Mouse (Mus musculus) monocyte, adult 2 months (primary cell): ENCODE data around the gene Minpp1.

Source experiments
- DNase-seq, 2 experiments: peaks; one replicate each; pipeline ENCODE4 v3.0.0; 2022; ENCODE audit warnings: low spot score in 2 of 2, low read depth in 1 of 2

Gene Minpp1

DNA sequence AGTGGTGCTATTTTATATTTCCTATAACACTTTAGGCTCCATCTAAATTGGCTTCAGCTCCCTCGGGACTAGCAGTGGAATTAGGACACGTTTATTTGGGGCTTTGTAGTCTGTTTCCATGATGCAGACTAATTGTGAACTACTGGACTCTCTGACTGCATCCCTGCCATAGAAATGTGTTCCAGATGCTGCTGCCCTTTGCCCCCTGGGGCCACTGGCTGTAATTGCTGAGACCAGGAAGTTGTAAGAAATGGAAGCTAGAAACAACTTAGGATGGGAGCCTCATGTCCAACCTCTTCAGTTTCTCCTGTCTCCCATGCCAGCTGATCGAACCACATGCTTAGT, 38.9 kb downstream of the Minpp1 start:
- no peak for DNase-seq

DNA sequence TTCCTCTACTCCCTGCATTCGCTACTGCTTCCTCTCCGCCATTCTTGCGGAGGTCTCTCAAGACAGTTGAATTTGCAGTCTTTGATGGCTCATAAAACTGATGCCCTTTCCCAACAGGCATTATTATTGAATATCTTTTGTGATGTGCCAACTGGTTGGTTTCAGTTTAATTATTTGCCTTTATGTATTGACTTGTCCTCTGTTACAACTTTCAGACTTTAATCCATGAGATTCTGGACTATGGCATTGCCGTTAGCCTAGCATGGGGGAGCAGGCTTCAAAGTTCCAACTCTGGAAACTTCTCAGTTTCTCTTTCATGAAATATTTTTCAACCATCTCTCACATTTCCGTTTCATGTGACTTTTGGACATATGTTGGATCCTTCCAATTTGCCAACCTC, 41.6 kb downstream of the Minpp1 start:
- no peak for DNase-seq

DNA sequence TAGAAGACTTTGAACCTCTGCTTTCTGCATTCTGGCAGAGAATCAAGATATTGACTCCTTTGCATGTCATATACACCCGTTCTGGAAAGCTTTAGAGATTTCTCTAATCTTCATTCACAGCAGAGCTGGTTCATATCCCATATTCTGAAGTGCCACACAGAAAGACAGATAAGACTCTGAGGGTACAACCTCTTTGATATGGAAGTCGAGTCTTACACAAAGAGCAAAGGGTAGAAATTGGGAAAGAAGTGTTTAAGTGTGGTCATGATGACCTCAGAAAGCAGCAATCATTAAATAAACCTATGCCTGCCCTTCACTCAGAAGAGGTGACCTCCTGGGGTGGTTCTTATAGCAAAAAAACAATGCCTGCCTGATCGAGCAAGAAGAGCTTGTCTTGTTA, 43.2 kb downstream of the Minpp1 start:
- no peak for DNase-seq

DNA sequence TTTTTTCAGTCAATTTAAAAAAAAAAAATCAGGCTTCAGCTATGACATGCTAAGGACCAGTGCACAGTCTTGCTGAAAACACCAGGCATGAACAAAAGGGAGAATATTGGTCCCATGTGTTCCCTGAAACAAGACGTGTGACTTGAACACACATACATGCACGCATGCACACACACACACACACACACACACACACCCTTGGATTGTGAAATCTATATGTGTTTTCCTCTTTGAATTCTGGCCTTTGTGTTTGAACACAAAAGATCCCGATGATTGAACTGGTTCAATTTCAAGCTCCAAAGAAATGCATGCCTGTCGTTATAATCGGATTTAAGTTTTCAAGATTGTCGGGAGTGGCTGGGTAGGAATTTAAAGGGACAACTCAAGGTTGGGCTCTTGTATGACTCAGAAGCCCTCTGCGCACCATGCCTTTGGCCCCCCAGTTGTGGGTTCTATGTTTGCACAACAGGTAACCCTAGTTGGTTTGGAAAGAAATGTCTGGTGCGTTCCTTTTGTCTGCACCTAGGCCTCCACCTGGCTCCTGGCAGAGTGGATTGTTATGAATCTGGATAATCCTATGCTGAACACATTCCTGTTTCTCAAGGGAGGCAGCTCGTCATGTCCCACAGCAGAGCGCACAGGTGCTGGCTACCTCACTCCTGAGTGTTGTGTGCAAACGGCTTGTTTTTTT, 43.8 kb downstream of the Minpp1 start:
- DNase-seq: no peak

DNA sequence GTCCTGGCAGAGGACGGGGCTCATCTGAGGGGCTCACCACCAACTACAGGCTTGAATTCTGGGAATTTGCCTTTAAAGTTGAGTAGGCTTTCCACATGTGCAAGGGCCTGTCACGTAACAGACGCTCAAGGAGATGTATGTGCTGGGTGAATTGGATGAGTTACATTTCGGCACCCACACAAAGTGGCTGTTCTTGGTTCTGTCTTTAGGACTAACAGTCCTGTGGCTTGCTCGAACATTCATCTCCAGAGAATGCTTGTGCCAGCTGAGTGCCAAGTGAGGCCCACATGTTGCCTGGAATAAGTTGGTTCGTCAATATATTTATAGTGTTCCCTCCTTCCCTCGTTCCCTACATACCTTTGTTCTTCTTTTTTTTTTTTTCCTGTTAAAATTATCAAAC, 44.7 kb downstream of the Minpp1 start:
- no peak for DNase-seq

DNA sequence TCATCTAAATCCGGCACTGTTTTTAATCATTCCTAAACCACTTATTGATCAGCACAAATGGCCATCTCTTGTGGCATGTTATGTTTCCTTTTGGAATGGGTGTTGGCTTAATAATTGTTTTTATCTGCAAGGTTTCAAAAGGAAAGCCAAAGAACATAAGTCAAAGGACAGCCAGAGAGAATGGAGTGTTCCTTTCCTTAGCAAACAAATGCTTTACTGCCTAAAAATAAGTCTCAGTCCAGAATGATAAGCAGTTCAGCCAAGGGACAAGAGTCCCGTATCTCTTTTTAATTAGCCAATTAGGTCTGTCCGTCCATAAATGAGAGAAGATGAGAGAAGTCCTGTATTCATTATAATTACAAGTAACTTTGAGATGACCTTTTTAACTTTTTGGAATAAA, 46.8 kb downstream of the Minpp1 start:
- DNase-seq: no peak

DNA sequence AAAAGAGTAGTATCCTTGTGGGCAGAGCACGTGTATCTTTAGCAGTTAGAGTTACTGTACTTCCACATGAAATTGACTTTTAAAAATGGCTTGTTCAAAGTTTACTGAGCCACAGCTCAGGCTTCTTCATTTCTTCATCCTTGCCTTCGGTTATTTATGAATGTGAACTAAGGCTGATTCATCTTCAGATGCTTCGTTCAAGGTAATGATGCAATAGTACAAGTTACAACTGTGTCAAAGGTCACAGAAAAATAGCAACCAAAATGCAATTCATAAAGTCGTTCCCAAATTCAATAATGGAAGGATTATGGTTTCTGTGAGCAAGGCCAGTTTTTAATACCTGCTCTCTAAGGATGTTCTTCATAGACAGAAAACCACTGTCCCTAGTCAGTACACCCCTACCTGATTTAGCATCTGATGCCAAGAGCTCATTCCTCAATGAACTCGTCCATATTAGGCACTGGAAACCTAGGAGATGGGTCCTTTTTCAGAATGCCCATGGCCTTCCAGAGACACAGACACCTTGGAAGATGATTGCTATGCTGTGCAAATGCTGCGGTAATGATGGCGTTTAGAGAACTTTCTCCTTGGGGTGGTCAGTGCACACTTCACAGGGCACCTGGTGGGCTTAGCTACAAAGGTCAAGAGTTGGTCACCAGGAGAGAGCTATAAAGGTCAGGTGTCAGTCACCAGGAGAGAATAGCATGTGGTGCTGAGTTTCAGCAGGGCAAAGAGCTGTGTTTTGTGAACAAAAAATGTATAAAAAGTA, 47.4 kb downstream of the Minpp1 start:
- DNase-seq: no peak

DNA sequence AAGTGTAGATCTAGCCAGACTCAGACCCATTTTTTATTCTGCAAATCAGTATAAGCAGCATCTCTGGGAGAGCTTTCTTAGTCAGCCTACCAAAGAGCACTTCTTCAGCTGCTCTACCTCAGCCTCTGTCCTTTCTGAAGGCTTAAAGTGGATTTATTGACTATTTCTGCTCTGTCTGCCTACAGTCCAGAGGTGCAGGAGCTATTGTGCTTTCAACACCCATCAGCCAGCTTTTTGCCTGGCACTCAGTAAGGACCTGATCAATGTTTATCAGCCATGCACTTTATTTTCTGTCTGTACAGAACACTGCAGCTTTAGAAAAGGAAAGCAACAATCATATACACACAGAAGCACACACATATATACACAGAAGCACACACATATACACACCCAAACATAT, 49.3 kb downstream of the Minpp1 start:
- no peak for DNase-seq

DNA sequence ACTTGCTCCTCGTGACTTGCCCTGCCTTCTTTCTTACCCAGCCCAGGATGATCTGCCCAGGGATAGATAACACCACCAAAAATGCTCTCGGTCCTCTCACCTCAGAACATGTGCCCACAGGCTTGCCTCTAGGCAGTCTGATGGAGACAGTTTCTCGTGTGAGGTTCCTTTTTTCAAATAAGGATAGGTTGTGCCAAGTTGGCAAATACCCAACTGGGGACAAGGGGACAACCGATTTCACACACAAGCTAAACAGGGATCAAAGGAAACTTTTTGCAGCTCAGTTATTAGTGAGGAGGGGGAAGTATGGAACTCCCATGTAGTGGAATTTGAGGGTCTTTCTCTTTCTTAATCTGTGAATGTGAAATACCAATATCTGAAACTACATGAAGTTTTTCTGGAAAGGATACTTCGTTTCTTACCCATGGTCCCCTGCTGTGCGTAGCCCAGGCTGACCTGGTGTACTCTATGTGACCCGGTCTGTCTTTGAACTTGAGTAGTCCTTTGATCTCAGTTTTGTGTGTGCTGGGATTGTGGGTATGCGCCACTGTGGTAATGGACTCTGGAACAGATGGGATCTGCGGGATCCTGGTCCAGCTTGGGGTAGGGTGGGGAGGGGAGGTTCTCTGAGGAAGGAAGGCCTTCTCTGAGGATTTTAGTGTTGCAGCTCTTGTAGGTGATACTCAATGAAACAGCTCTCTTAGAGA, 57.4 kb downstream of the Minpp1 start:
- no peak for DNase-seq

DNA sequence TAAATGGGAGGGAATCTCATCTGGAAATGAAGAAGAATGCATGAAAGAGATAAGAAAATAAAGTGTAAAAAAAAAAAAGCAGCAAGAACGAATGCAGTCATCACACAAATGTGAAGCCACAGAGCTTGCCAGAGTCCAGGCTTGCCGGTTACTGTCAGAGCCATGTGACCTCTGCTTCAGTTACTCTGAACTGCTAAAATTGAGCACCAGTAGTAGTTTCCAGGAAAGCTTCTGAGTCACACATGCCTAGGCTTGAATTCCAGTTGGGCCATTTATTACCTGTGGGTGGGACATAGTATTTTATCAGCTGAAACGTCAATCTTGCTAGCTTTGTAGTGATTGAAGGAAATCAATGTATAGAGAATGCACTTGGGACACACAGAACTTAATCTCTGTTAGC, 61.8 kb downstream of the Minpp1 start:
- DNase-seq: no peak

DNA sequence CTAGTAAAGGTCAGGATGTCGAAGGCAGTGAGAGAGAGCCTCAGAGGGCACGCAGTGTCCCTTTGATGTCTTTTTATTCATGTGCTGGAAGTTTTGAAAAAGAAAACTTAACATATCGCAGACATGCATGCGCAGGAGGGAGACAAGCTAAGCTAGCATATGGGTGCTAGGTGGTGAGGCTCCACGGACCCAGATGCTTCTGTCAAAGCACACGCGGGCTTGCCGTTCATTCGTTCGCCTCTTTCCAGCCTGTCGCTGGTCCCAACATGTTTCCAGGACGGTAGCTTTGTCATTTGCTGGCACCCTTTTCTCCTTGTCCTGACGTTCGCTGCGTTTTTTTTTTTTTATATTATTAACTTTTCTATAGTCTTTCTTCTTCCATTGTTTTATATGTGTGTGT, 62.6 kb downstream of the Minpp1 start:
- DNase-seq: no peak

DNA sequence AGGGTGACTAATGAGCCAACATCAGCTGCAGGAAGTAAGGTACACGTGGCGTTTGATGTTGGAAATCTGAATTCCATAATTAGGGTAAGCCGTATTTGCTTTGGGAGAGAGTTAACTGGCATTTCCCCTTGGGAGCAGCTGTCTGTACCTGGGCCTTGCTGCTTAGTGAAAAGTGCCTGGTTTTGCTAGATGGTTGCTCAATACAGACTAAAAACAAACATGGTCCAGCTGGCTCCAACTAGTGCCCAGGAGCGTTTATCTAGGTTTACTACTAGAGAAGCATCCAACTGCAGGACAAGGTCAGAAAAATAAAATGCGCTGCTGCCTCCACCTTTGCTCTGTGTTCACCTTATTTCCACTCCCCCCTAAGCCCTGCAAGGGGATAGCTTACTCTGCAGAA, 64.9 kb downstream of the Minpp1 start:
- DNase-seq: no peak

DNA sequence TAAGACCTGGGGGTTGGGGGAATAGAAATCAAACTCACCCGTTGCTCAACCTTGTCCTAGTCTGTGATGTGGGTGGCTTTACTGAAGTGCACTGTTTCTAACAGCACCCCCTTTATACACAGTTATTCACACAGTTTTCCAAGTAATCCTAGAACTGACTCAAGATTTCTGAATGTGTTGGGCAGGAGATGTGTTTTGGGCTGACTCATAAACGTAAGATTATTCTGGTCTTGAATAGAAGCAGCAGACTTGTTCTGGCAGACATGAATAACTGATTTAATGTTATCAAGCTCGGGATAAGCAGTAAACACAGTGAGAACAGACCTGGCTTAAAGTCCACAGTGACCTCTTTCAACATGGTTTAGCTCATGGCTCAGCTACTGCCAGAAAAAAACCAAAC, 65.9 kb downstream of the Minpp1 start:
- no peak for DNase-seq

DNA sequence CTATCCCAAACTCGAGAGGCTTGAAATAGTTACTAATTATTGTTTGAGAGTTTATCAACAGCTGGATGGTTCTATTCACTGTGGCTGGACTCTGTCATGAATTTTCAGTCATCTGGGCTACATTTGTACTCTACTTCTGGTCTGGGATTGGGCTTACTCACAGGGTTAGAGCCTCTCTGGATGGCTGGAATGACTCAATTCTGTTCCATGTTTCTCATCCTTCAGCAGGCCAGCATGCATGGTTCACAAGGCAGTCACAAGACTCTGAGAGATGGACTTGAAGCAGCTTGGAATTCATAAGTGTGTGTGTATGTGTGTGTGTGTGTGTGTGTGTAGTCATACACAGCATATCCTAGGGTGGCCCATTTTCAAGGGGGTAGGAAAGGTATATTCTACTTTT, 66.5 kb downstream of the Minpp1 start:
- no peak for DNase-seq

DNA sequence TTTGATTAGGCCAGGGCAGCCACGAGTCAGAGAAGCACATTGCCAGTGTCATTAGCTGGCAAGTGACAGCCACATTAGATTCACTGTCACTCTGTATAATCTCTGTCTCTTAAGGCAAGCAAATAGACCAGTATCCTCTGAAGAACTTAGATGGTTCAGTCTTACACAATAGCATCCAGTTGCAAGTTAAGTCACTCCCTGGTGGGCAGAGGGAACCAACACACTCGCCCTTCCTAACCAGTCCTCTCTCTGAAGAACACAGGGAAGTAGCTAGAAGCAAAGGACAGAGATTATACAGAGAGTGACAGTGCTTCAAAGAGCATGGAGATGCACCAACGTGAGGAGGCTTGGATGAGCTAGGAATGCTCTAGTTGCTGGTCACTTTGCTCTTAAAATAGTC, 67.7 kb downstream of the Minpp1 start:
- no peak for DNase-seq

DNA sequence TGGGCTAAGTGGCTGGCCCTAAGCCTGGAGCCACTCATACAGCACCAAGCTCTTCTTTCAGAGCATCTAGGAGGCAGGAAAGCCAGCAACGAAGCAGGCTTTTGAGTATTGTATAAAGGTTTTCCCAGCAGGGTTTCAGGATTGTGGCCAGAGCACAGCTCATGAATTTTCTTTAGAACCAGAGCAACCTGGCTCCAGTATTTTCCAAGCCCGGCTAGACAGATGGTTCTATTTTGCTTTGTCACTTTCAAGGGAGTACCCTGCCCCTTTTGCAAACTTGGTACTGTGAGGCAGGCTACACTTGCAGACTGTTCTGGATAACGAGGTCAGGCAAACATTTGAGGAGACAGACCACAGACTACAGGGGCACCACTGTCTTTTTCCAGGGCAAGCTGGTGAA, 69.7 kb downstream of the Minpp1 start:
- no peak for DNase-seq
